ENCODE assay signal across 11 mouse cellular contexts in the genomic region with DNA sequence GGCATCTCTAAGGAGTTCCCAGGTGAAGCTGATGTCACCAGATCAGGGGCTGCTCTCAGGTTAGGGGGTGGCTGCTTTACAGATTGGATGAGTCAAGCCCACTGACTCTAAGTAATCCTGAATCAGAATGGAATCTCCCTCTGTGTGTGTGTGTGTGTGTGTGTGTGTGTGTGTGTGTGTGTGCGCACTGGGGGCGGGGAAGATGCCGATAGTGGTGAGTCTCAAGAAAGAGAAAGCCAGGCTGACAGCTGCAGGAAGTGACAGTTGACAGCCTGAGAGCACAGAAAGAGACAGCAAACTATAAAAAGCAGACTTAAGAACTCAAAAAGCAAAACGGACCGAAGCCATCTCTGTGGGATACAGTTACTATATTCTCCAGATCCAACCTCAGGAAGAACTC. TPM values are rescaled to one million over a fixed set of nuclear protein-coding genes. Genes with fewer than 3 reads are reported as not detected.
A peak's percentile ranks its signal among the peaks of the same experiment; 100 is the strongest.
DNase-seq lines count a peak whose midpoint lies in the region; ATAC-seq lines count a peak whose summit lies in the region.
"Had no signal": no experiment of that assay in that cellular context is flagged by ENCODE, and none has a peak within 500 bp of the region (broad histone marks: within the 10 kb centered on the region; RNA-seq: fewer than 3 reads in every experiment).

No protein-coding gene starts in this region.

- no peaks in the 10 kb centered on the region for H3K4me1 ChIP-seq in heart, embryonic 16.5 days (ENCODE audit: control insufficient read depth, insufficient read depth, low read length)
- no peaks in the 10 kb centered on the region for H3K4me1 ChIP-seq in midbrain, embryonic 14.5 days (ENCODE audit: control insufficient read depth, insufficient read depth, low read length)
- H3K4me1 ChIP-seq: intestine, embryonic 15.5 days; lung, embryonic 15.5 days had no signal

- 55% methylated on average over 5 of the region's 5 CpGs for WGBS in heart, embryonic 16.5 days
- 77% methylated on average over 5 of the region's 5 CpGs for WGBS in midbrain, embryonic 14.5 days

- H3K4me3 ChIP-seq in heart, embryonic 16.5 days (ENCODE audit: low read length) = no peak overlapping the region
- no peak overlapping the region for H3K4me3 ChIP-seq in midbrain, embryonic 14.5 days (replicated peaks; ENCODE audit: low read depth, low read length)
- H3K4me3 ChIP-seq: intestine, embryonic 15.5 days; lung, embryonic 15.5 days had no signal

- no peaks in the 10 kb centered on the region for H3K27me3 ChIP-seq in heart, embryonic 16.5 days (ENCODE audit: control insufficient read depth, insufficient read depth, low read length)
- no peaks in the 10 kb centered on the region for H3K27me3 ChIP-seq in midbrain, embryonic 14.5 days (ENCODE audit: control insufficient read depth, insufficient read depth, low read length)
- H3K27me3 ChIP-seq: intestine, embryonic 15.5 days; lung, embryonic 15.5 days had no signal

- no peak overlapping the region for H3K4me2 ChIP-seq in heart, embryonic 16.5 days (ENCODE audit: low read depth, low read length)
- H3K4me2 ChIP-seq in midbrain, embryonic 14.5 days (ENCODE audit: low read length) = no peak overlapping the region
- H3K4me2 ChIP-seq: intestine, embryonic 15.5 days; lung, embryonic 15.5 days had no signal

- H3K36me3 ChIP-seq in heart, embryonic 16.5 days (ENCODE audit: control insufficient read depth, insufficient read depth) = no peaks in the 10 kb centered on the region
- no peaks in the 10 kb centered on the region for H3K36me3 ChIP-seq in midbrain, embryonic 14.5 days (ENCODE audit: control insufficient read depth, insufficient read depth, low read length)
- H3K36me3 ChIP-seq: intestine, embryonic 15.5 days; lung, embryonic 15.5 days had no signal

- no peak overlapping the region for H3K9ac ChIP-seq in heart, embryonic 16.5 days (ENCODE audit: low read length)
- H3K9ac ChIP-seq in midbrain, embryonic 14.5 days (replicated peaks; ENCODE audit: low read length) = no peak overlapping the region
- H3K9ac ChIP-seq: intestine, embryonic 15.5 days; lung, embryonic 15.5 days had no signal

- no peaks in the 10 kb centered on the region for H3K9me3 ChIP-seq in heart, embryonic 16.5 days (replicated peaks; ENCODE audit: control insufficient read depth, low read length)
- no peaks in the 10 kb centered on the region for H3K9me3 ChIP-seq in midbrain, embryonic 14.5 days (ENCODE audit: control insufficient read depth, low read length)
- H3K9me3 ChIP-seq: intestine, embryonic 15.5 days; lung, embryonic 15.5 days had no signal

- ATAC-seq in heart, embryonic 16.5 days (replicated peaks; ENCODE audit: extremely low read depth, insufficient read depth, low FRiP score) = no peak; the same call in 1 of the 2 replicates
- no peak for ATAC-seq in midbrain, embryonic 14.5 days (ENCODE audit: low FRiP score, low TSS enrichment)

- H3K27ac ChIP-seq in heart, embryonic 16.5 days (ENCODE audit: low read length) = peak overlapping the region; percentile 77
- no peak overlapping the region for H3K27ac ChIP-seq in midbrain, embryonic 14.5 days (replicated peaks; ENCODE audit: low read depth, low read length)
- H3K27ac ChIP-seq: intestine, embryonic 15.5 days; lung, embryonic 15.5 days had no signal

- DNase-seq in heart, adult 11 months = no peak
- DNase-seq in right cerebral cortex, postnatal 10 days (ENCODE audit: low spot score in 2 of 2) = peak; percentile 55 to 79
- no peak for DNase-seq in right cerebral cortex, postnatal 25 days
- peak; percentile 22 for DNase-seq in right cerebral cortex, postnatal 4 days
- DNase-seq in thymus, postnatal 4 days = peak; percentile 80
- DNase-seq in adipocyte (ENCODE audit: low spot score) = no peak
- no peak for DNase-seq in midbrain, embryonic 14.5 days
- DNase-seq: cerebellum, adult 9-11 months had no signal

RNA-seq across cellular contexts. Expression of a gene that starts 18.7 kb away (rescaled TPM):
- polyA plus RNA-seq in heart, embryonic 16.5 days (2015; fragmentation: Nextera tagmentation; extraction: Ambion mirVana) = 1.9 and 2.3 TPM in 2 replicates
- polyA plus RNA-seq in midbrain, embryonic 14.5 days (2014; fragmentation: Nextera tagmentation; extraction: Ambion mirVana) = 27.0 and 27.1 TPM in 2 replicates

Comparison
In these comparisons a context has a peak if more than half of its experiments do, and no peak if none do; other contexts are left out.
1. DNase-seq: peak in right cerebral cortex, postnatal 10 days (2 of 2), right cerebral cortex, postnatal 4 days (single experiment) and thymus, postnatal 4 days (single experiment); none in heart, adult 11 months (single experiment), right cerebral cortex, postnatal 25 days (single experiment), adipocyte (single experiment) and midbrain, embryonic 14.5 days (single experiment).